Comparison of ENCODE assay signal across 17 mouse cellular contexts in genomic region chr11:11530126-11530525, GRCm38 (mm10).
"Had no signal": no experiment of that assay in that cellular context is flagged by ENCODE, and none has a peak within 500 bp of the region (broad histone marks: within the 10 kb centered on the region; RNA-seq: fewer than 3 reads in every experiment).

No protein-coding gene starts in this region.

- H3K4me2 ChIP-seq: liver, embryonic 15.5 days; lung, embryonic 15.5 days; midbrain, embryonic 12.5 days; neural tube, embryonic 12.5 days; stomach, embryonic 15.5 days had no signal

- H3K4me1 ChIP-seq: liver, embryonic 15.5 days; lung, embryonic 15.5 days; midbrain, embryonic 12.5 days; neural tube, embryonic 12.5 days; stomach, embryonic 15.5 days had no signal

- H3K9me3 ChIP-seq: liver, embryonic 15.5 days; lung, embryonic 15.5 days; midbrain, embryonic 12.5 days; neural tube, embryonic 12.5 days; stomach, embryonic 15.5 days had no signal

- H3K4me3 ChIP-seq: liver, embryonic 15.5 days; lung, embryonic 15.5 days; midbrain, embryonic 12.5 days; neural tube, embryonic 12.5 days; stomach, embryonic 15.5 days had no signal

- H3K27ac ChIP-seq: liver, embryonic 15.5 days; lung, embryonic 15.5 days; macrophage; midbrain, embryonic 12.5 days; neural tube, embryonic 12.5 days; stomach, embryonic 15.5 days; stomach, postnatal 0 days had no signal

- ATAC-seq: liver, postnatal 0 days; lung, postnatal 0 days had no signal

- H3K9ac ChIP-seq: liver, embryonic 15.5 days; liver, postnatal 0 days; lung, embryonic 15.5 days; midbrain, embryonic 12.5 days; neural tube, embryonic 12.5 days; stomach, embryonic 15.5 days had no signal

- H3K27me3 ChIP-seq: liver, embryonic 15.5 days; lung, embryonic 15.5 days; midbrain, embryonic 12.5 days; neural tube, embryonic 12.5 days; stomach, embryonic 15.5 days had no signal

- DNase-seq: liver, postnatal 0 days; lung, adult 2 months; lung, postnatal 14 days; lung, postnatal 36 days; midbrain, embryonic 14.5 days; right cerebral cortex, postnatal 14 days; thymus, adult 2 months; thymus, postnatal 25 days; thymus, postnatal 4 days had no signal

- H3K36me3 ChIP-seq: liver, embryonic 15.5 days; lung, embryonic 15.5 days; midbrain, embryonic 12.5 days; neural tube, embryonic 12.5 days; stomach, embryonic 15.5 days had no signal
